Mouse (Mus musculus) ES-Bruce4 (cell line): Measurements from ENCODE around the gene Fryl.

Experiments
- CTCF ChIP-seq: IDR thresholded peaks from one replicate; pipeline ENCODE4 v1.8.1; 2011; ENCODE audit warnings: low read depth, low read length
- EP300 ChIP-seq: IDR thresholded peaks from 2 replicates; pipeline ENCODE4 v1.6.1; 2011; ENCODE audit warnings: low read depth, low read length; ENCODE audit not compliant: insufficient read depth
- POLR2A ChIP-seq: IDR thresholded peaks from one replicate; pipeline ENCODE4 v1.8.1; 2011; ENCODE audit warnings: low read length; ENCODE audit not compliant: insufficient read depth

GRCm38 (mm10) chr5:73270612-73271011 is 14.2 kb upstream of the Fryl start:
- no peak for TF ChIP-seq CTCF
- TF ChIP-seq POLR2A, result no peak
- TF ChIP-seq EP300, result no peak
